Mouse (Mus musculus) spleen, postnatal 10 days (tissue): ENCODE measurements at regions not wholly inside any gene's neighbourhood (a gene's known extent, or its start where the extent isn't known, plus 50 kb on each side); places are given as distances from the start of the nearest gene placed in this dataset.

Experiments
- DNase-seq, 2 experiments: peaks; one replicate each; pipeline ENCODE4 v3.0.0; 2021 to 2022; ENCODE audit warnings: low spot score in 2 of 2

DNA sequence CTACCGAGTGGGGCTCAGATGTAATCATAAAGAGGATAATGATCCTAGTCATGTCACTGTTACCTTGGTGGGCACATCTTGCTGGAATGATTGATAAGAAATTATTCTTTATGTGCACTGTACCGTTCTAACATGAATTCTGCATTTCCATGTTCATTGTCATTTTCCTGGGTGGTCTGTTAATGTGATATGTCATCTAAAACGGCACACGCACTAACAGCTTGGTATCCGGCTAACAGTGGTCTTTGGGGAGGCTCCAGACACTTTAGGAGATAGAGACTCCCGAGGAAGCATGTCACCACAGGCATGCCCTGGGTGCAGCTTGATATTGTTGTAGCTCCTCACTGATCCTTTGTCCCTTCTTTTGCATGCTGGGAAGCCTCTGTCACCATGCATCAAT, 1096.1 kb downstream of the Car8 start:
- DNase-seq, result no peak

DNA sequence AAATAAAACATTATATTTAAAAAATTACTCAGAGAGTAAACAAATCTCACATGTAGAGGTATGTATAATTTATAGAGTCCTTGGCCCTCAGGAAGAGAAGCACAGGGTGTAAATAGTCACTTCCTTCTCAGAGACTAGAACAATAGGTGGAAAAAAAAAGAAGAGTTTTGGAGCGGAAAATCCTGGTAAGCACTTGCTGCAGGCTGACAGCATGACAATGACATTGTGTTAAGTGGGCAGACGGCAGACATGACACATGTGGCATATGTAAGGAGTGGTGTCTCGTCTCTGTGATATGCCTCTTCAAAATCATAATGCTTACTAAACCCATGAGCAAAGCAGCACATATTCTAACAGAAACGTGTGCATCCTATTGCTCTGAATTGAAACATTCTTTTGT, 1126.7 kb downstream of the Car8 start:
- DNase-seq, result no peak

DNA sequence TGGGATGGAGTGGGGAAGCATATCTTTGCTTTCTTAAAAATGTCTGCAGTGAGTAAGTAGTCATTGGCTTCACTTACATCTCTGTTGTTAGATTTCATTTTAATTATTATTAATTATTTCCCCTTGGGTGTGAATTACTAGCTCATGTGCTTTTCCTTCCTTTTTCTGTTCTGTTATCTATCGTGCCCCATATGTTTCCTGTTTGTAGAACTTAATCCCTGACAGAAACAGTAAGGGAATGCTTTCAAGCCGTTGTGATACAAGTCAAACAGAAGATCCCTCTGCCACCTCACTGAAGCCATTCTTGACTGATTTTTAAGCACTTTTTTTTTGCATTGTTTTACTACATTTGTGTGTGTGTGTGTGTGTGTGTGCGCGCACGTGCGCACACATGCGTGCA, 1145.9 kb downstream of the Car8 start:
- no peak for DNase-seq

DNA sequence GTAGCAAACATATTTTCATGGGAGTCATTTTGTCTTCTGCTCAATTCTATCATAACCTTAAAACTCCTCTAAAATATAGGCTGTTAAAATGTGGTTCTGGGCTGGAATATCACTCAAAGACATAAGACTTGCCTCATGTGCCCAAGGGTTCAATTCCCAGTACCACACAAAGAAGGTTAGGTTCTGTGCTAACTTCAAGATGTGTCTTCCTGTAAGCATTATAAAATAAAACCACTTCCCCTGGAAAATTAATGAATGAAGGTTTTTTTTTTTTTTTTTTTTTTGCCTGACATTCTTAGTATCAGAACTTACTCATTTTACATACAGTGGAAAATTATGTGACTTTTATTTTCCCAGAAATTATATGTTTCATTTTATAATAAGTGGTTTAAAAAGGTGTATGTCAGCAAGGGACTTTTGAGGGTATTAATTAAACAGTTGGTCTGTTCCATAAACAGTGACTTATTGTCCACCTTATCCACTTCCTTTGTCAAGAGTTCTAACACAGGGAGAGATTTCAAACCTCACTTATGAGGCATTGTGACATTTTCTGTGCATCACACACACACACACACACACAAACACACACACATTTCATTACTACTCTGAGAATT, 1147.5 kb downstream of the Car8 start:
- no peak for DNase-seq
